Mouse (Mus musculus) kidney, postnatal 0 days (tissue): ENCODE data around the gene Gm20521. TPM values are rescaled to one million over a fixed set of nuclear protein-coding genes. Genes with fewer than 3 reads are reported as not detected.

ENCODE experiments used
- ATAC-seq: fragments of 200-750 bp; cut with Nextera tagmentation; replicated peaks from 2 replicates; pipeline ENCODE4 v1.8.0; 2017; ENCODE audit warnings: low read depth, moderate number of reproducible peaks, moderate TSS enrichment, moderate library complexity; ENCODE audit not compliant: low FRiP score
- DNase-seq: peaks from one replicate; pipeline ENCODE4 v3.0.0-alpha.2; 2016; ENCODE audit warnings: low spot score
- H3K27ac ChIP-seq: fragments of 300-500 bp; sonication (generic); 2 replicates; pipeline ENCODE4 v1.5.1; 2014; ENCODE audit warnings: mild to moderate bottlenecking
- H3K27me3 ChIP-seq: fragments of 300-500 bp; sonication (generic); 2 replicates; pipeline ENCODE4 v1.6.1; 2014; ENCODE audit warnings: low read length, mixed read lengths; ENCODE audit not compliant: insufficient read depth
- H3K36me3 ChIP-seq: fragments of 300-500 bp; sonication (generic); 2 replicates; pipeline ENCODE4 v1.6.1; 2014; ENCODE audit warnings: low read length, mixed read lengths; ENCODE audit not compliant: insufficient read depth
- H3K4me1 ChIP-seq: fragments of 300-500 bp; sonication (generic); replicated peaks from 2 replicates; pipeline ENCODE4 v1.6.1; 2014; ENCODE audit warnings: antibody characterized with exemption, low read length, mixed read lengths; ENCODE audit not compliant: insufficient read depth
- H3K4me2 ChIP-seq: fragments of 300-500 bp; sonication (generic); 2 replicates; pipeline ENCODE4 v1.6.1; 2014; ENCODE audit warnings: mild to moderate bottlenecking, low read length, moderate library complexity, mixed read lengths
- H3K4me3 ChIP-seq: fragments of 300-500 bp; sonication (generic); replicated peaks from 2 replicates; pipeline ENCODE4 v1.5.1; 2014; ENCODE audit warnings: low read depth, low read length
- H3K9ac ChIP-seq: fragments of 300-500 bp; sonication (generic); 2 replicates; pipeline ENCODE4 v1.6.1; 2014; ENCODE audit warnings: low read depth, low read length
- H3K9me3 ChIP-seq: fragments of 300-500 bp; sonication (generic); replicated peaks from 2 replicates; pipeline ENCODE4 v1.6.1; 2016; ENCODE audit warnings: low read length, inconsistent platforms, mixed read lengths
- CTCF ChIP-seq: IDR thresholded peaks from 2 replicates; pipeline ENCODE4 v1.5.1; 2016; ENCODE audit warnings: antibody characterized with exemption, low read depth, mild to moderate bottlenecking, moderate library complexity
- WGBS: fragments of 180-500 bp; shearing (Covaris S2); extraction: QIAGEN DNeasy Blood & Tissue Kit; methylation state at CpG from one replicate; pipeline ENCODE4 v1.1.7; 2014; 5-methylcytosine and 5-hydroxymethylcytosine counted together
- polyA plus RNA-seq: library from polyadenylated mRNA; unstranded; fragments of >200 nt; fragmentation: Nextera tagmentation; extraction: Ambion mirVana; gene quantifications from 2 replicates; pipeline ENCODE4 v1.2.1, GENCODE M21; 2015

The Gm20521 gene
- polyA plus RNA-seq, 1 experiment from 2014 or later: 1.7 TPM

GRCm38 (mm10) chr14:54885309-54885708, 2.1 kb downstream of the Gm20521 start:
- no peak overlapping the region for H3K9ac ChIP-seq
- no peak overlapping the region for H3K4me3 ChIP-seq

GRCm38 (mm10) chr14:54892200-54892599, 9.0 kb downstream of the Gm20521 start, which contains the start of gene Pabpn1:
Gene Pabpn1, plus strand, starts transcription at chr14:54892500.
- H3K9ac ChIP-seq: peak within 1 kb of the TSS; percentile 20; the same call in 1 of the 2 replicates
- H3K9me3 ChIP-seq: no peaks in the 10 kb centered on the region
- H3K27me3 ChIP-seq: no peaks in the 10 kb centered on the region
- TF ChIP-seq CTCF: no peak
- peak within 1 kb of the TSS; percentile 100 for H3K4me3 ChIP-seq
- DNase-seq (no peak), ATAC-seq (no peak)
- H3K4me1 ChIP-seq: 0 out of 2 replicates have a peak, but pooled peaks cover 3% of the 10 kb centered on the region
- H3K27ac ChIP-seq: peak within 1 kb of the TSS; percentile 77
- peak within 1 kb of the TSS; percentile 47 for H3K4me2 ChIP-seq
- WGBS: 93% methylated on average over 3 of the region's 3 CpGs
- H3K36me3 ChIP-seq: peaks cover 7% of the 10 kb centered on the region

More at GRCm38 (mm10) chr14:54885309-54885708, 2.1 kb downstream of the Gm20521 start:
- 82% methylated on average over 11 of the region's 11 CpGs for WGBS
- H3K4me1 ChIP-seq: peaks cover 11% of the 10 kb centered on the region
- ATAC-seq: no peak
- H3K27ac ChIP-seq: no peak overlapping the region
- H3K9me3 ChIP-seq: no peaks in the 10 kb centered on the region
- peak overlapping the region; percentile 83 for H3K4me2 ChIP-seq
- H3K27me3 ChIP-seq: no peaks in the 10 kb centered on the region
- H3K36me3 ChIP-seq: no peaks in the 10 kb centered on the region
- no peak for DNase-seq
- TF ChIP-seq CTCF: no peak

GRCm38 (mm10) chr14:54893651-54894181, 10.5 kb downstream of the Gm20521 start:
- DNase-seq (peak; percentile 100), ATAC-seq (peak; percentile 99)
- under 1% methylated on average over 34 of the region's 38 CpGs for WGBS
- peak overlapping the region; percentile 61 for H3K4me2 ChIP-seq
- no peak for TF ChIP-seq CTCF
- 0 out of 2 replicates have a peak, but pooled peaks cover 3% of the 10 kb centered on the region for H3K4me1 ChIP-seq
- no peaks in the 10 kb centered on the region for H3K27me3 ChIP-seq
- peaks cover 17% of the 10 kb centered on the region for H3K36me3 ChIP-seq
- H3K27ac ChIP-seq: peak overlapping the region; percentile 97
- H3K9me3 ChIP-seq: no peaks in the 10 kb centered on the region
- peak overlapping the region; percentile 100 for H3K9ac ChIP-seq
- peak overlapping the region; percentile 100 for H3K4me3 ChIP-seq

GRCm38 (mm10) chr14:54894296-54895151, 11.3 kb downstream of the Gm20521 start:
- Histone ChIP-seq H3K4me3 (peak overlapping the region; percentile 100), H3K4me2 (peak overlapping the region; percentile 61), H3K9me3 (no peaks in the 10 kb centered on the region), H3K9ac (peak overlapping the region; percentile 100), H3K4me1 (0 out of 2 replicates have a peak, but pooled peaks cover 3% of the 10 kb centered on the region), H3K27me3 (no peaks in the 10 kb centered on the region), H3K27ac (peak overlapping the region; percentile 97), H3K36me3 (peaks cover 22% of the 10 kb centered on the region)
- no peak for TF ChIP-seq CTCF
- DNase-seq: peak; percentile 68
- WGBS: under 1% methylated on average over 54 of the region's 54 CpGs
- peak; percentile 50 for ATAC-seq

GRCm38 (mm10) chr14:54897445-54897844, 14.2 kb downstream of the Gm20521 start:
- no peaks in the 10 kb centered on the region for H3K27me3 ChIP-seq
- WGBS: 22% methylated on average over 2 of the region's 2 CpGs
- 0 out of 2 replicates have a peak overlapping the region, but pooled peaks have one; percentile 0 for H3K27ac ChIP-seq
- ATAC-seq (no peak), DNase-seq (peak; percentile 54)
- no peak overlapping the region for H3K9ac ChIP-seq
- 0 out of 2 replicates have a peak, but pooled peaks cover 3% of the 10 kb centered on the region for H3K4me1 ChIP-seq
- H3K4me3 ChIP-seq: no peak overlapping the region
- H3K9me3 ChIP-seq: no peaks in the 10 kb centered on the region
- H3K4me2 ChIP-seq: no peak overlapping the region
- peaks cover 22% of the 10 kb centered on the region for H3K36me3 ChIP-seq
- no peak for TF ChIP-seq CTCF

GRCm38 (mm10) chr14:54900383-54900782, 17.1 kb downstream of the Gm20521 start:
- DNase-seq (peak; percentile 94), ATAC-seq (peak; percentile 50)
- Histone ChIP-seq H3K4me2 (no peak overlapping the region), H3K4me1 (0 out of 2 replicates have a peak, but pooled peaks cover 3% of the 10 kb centered on the region), H3K27ac (no peak overlapping the region), H3K4me3 (no peak overlapping the region), H3K27me3 (no peaks in the 10 kb centered on the region), H3K9ac (no peak overlapping the region), H3K36me3 (peaks cover 22% of the 10 kb centered on the region), H3K9me3 (no peaks in the 10 kb centered on the region)
- peak; percentile 96 for TF ChIP-seq CTCF
- WGBS: under 1% methylated on average over 3 of the region's 3 CpGs
